Mouse (Mus musculus) thymus, postnatal 10 days (tissue): ENCODE results near the gene Gm49325.

Experiments used
- DNase-seq, 2 experiments: peaks; one replicate each; pipeline ENCODE4 v3.0.0; 2021; ENCODE audit warnings: low spot score in 2 of 2

Gene Gm49325

GRCm38 (mm10) chr10:77605908-77606826, at the start of gene Gm49325, which contains the start of gene Sumo3:
TSS of gene Gm49325 (plus strand) at chr10:77606197.
TSS of gene Sumo3 (plus strand) at chr10:77606097.
- peak; percentile 98 to 100 for DNase-seq

- DNase-seq, result no peak
Observed at GRCm38 (mm10) chr10:77556631-77557030, 49.4 kb upstream of the Gm49325 start.

- peak in 1 of 2 experiments; percentile 26 for DNase-seq
Observed at GRCm38 (mm10) chr10:77557641-77558040, 48.4 kb upstream of the Gm49325 start.

- DNase-seq, result no peak
Observed at GRCm38 (mm10) chr10:77560090-77560489, 45.9 kb upstream of the Gm49325 start.

GRCm38 (mm10) chr10:77560830-77561229, 45.2 kb upstream of the Gm49325 start:
- no peak for DNase-seq

- no peak for DNase-seq
Observed at GRCm38 (mm10) chr10:77561508-77561907, 44.5 kb upstream of the Gm49325 start.

- no peak for DNase-seq
Observed at GRCm38 (mm10) chr10:77565005-77565404, 41.0 kb upstream of the Gm49325 start.

- DNase-seq, result peak; percentile 66 to 94
Observed at GRCm38 (mm10) chr10:77566651-77567050, 39.3 kb upstream of the Gm49325 start.

- DNase-seq, result no peak
Observed at GRCm38 (mm10) chr10:77569481-77569880, 36.5 kb upstream of the Gm49325 start.

GRCm38 (mm10) chr10:77569973-77570658, 35.9 kb upstream of the Gm49325 start:
- no peak for DNase-seq

- peak in 1 of 2 experiments; percentile 3 for DNase-seq
Observed at GRCm38 (mm10) chr10:77572225-77572624, 33.8 kb upstream of the Gm49325 start.

GRCm38 (mm10) chr10:77573162-77573561, 32.8 kb upstream of the Gm49325 start:
- no peak for DNase-seq

GRCm38 (mm10) chr10:77580027-77580920, 25.7 kb upstream of the Gm49325 start:
- DNase-seq, result peak in 1 of 2 experiments; percentile 4

- no peak for DNase-seq
Observed at GRCm38 (mm10) chr10:77581023-77581407, 25.0 kb upstream of the Gm49325 start.

- peak; percentile 92 to 95 for DNase-seq
Observed at GRCm38 (mm10) chr10:77581408-77582284, 24.4 kb upstream of the Gm49325 start, which contains the start of gene Pttg1ip. TSS of gene Pttg1ip (plus strand) at chr10:77581720.

GRCm38 (mm10) chr10:77582285-77582618, 23.7 kb upstream of the Gm49325 start:
- peak in 1 of 2 experiments; percentile 5 for DNase-seq

GRCm38 (mm10) chr10:77583795-77584422, 22.1 kb upstream of the Gm49325 start:
- DNase-seq, result no peak

GRCm38 (mm10) chr10:77586637-77587036, 19.4 kb upstream of the Gm49325 start:
- DNase-seq, result no peak

GRCm38 (mm10) chr10:77587091-77587775, 18.8 kb upstream of the Gm49325 start:
- DNase-seq, result no peak

GRCm38 (mm10) chr10:77588036-77588435, 18.0 kb upstream of the Gm49325 start:
- no peak for DNase-seq
